Mouse (Mus musculus): ENCODE data around the gene Aloxe3. TPM values are rescaled to one million over a fixed set of nuclear protein-coding genes. Genes with fewer than 3 reads are reported as not detected.

Aloxe3 gene
- polyA plus RNA-seq, 1 experiment from 2014 or later, result 0.74 TPM

GRCm38 (mm10) chr11:69135361-69135760 is 9.7 kb downstream of the Aloxe3 start:
- peaks cover 5% of the 10 kb centered on the region; the same call in 1 of the 2 replicates for H3K4me1 ChIP-seq (ENCODE audit: control insufficient read depth, insufficient read depth, low read length)
- 88% methylated on average over 6 of the region's 6 CpGs for WGBS
- H3K27ac ChIP-seq (ENCODE audit: low read depth, low read length), result no peak overlapping the region
- no peaks in the 10 kb centered on the region for H3K9me3 ChIP-seq (ENCODE audit: control insufficient read depth, low read length)
- no peak overlapping the region for H3K4me2 ChIP-seq
- no peak for ATAC-seq (ENCODE audit: low FRiP score)
- H3K4me3 ChIP-seq (ENCODE audit: low read depth, low read length), result no peak overlapping the region
- H3K9ac ChIP-seq (ENCODE audit: low read length), result no peak overlapping the region
- DNase-seq (ENCODE audit: low spot score, missing footprints), result no peak
- H3K27me3 ChIP-seq (ENCODE audit: control insufficient read depth, insufficient read depth, low read length), result peaks cover 3% of the 10 kb centered on the region
- H3K36me3 ChIP-seq (ENCODE audit: control insufficient read depth, insufficient read depth, low read length), result no peaks in the 10 kb centered on the region

- DNase-seq (ENCODE audit: low spot score, missing footprints) (no peak), ATAC-seq (ENCODE audit: low FRiP score) (no peak)
- WGBS, result 75% methylated on average over 7 of the region's 7 CpGs
- H3K36me3 ChIP-seq (ENCODE audit: control insufficient read depth, insufficient read depth, low read length), result no peaks in the 10 kb centered on the region
- no peak overlapping the region for H3K9ac ChIP-seq (ENCODE audit: low read length)
- H3K9me3 ChIP-seq (ENCODE audit: control insufficient read depth, low read length), result no peaks in the 10 kb centered on the region
- no peak overlapping the region for H3K27ac ChIP-seq (ENCODE audit: low read depth, low read length)
- H3K4me2 ChIP-seq, result no peak overlapping the region
- H3K4me3 ChIP-seq (ENCODE audit: low read depth, low read length), result no peak overlapping the region
- H3K4me1 ChIP-seq (ENCODE audit: control insufficient read depth, insufficient read depth, low read length), result no peaks in the 10 kb centered on the region
- no peaks in the 10 kb centered on the region for H3K27me3 ChIP-seq (ENCODE audit: control insufficient read depth, insufficient read depth, low read length)
These were observed 21.9 kb downstream of the Aloxe3 start for GRCm38 (mm10) chr11:69147546-69147945.

GRCm38 (mm10) chr11:69148451-69148960 is 22.8 kb downstream of the Aloxe3 start:
- Histone ChIP-seq H3K27ac (ENCODE audit: low read depth, low read length) (no peak overlapping the region), H3K27me3 (ENCODE audit: control insufficient read depth, insufficient read depth, low read length) (no peaks in the 10 kb centered on the region), H3K4me2 (no peak overlapping the region), H3K4me1 (ENCODE audit: control insufficient read depth, insufficient read depth, low read length) (no peaks in the 10 kb centered on the region), H3K9me3 (ENCODE audit: control insufficient read depth, low read length) (no peaks in the 10 kb centered on the region), H3K9ac (ENCODE audit: low read length) (no peak overlapping the region), H3K36me3 (ENCODE audit: control insufficient read depth, insufficient read depth, low read length) (no peaks in the 10 kb centered on the region), H3K4me3 (ENCODE audit: low read depth, low read length) (no peak overlapping the region)
- no peak for ATAC-seq (ENCODE audit: low FRiP score)
- DNase-seq (ENCODE audit: low spot score, missing footprints), result no peak
- WGBS, result 89% methylated on average over 5 of the region's 5 CpGs

- H3K4me3 ChIP-seq (ENCODE audit: low read depth, low read length), result no peak overlapping the region
- H3K27me3 ChIP-seq (ENCODE audit: control insufficient read depth, insufficient read depth, low read length), result no peaks in the 10 kb centered on the region
- 84% methylated on average over 6 of the region's 6 CpGs for WGBS
- H3K9me3 ChIP-seq (ENCODE audit: control insufficient read depth, low read length), result no peaks in the 10 kb centered on the region
- H3K36me3 ChIP-seq (ENCODE audit: control insufficient read depth, insufficient read depth, low read length), result no peaks in the 10 kb centered on the region
- no peak overlapping the region for H3K27ac ChIP-seq (ENCODE audit: low read depth, low read length)
- ATAC-seq (ENCODE audit: low FRiP score) (no peak), DNase-seq (ENCODE audit: low spot score, missing footprints) (no peak)
- H3K9ac ChIP-seq (ENCODE audit: low read length), result no peak overlapping the region
- H3K4me2 ChIP-seq, result no peak overlapping the region
- H3K4me1 ChIP-seq (ENCODE audit: control insufficient read depth, insufficient read depth, low read length), result no peaks in the 10 kb centered on the region
These were observed 24.0 kb downstream of the Aloxe3 start for GRCm38 (mm10) chr11:69149728-69150127.

GRCm38 (mm10) chr11:69150444-69150843 is 24.7 kb downstream of the Aloxe3 start:
- Histone ChIP-seq H3K27me3 (ENCODE audit: control insufficient read depth, insufficient read depth, low read length) (no peaks in the 10 kb centered on the region), H3K9ac (ENCODE audit: low read length) (no peak overlapping the region), H3K27ac (ENCODE audit: low read depth, low read length) (no peak overlapping the region), H3K36me3 (ENCODE audit: control insufficient read depth, insufficient read depth, low read length) (no peaks in the 10 kb centered on the region), H3K4me2 (peak overlapping the region; percentile 25; the same call in 1 of the 2 replicates), H3K9me3 (ENCODE audit: control insufficient read depth, low read length) (no peaks in the 10 kb centered on the region), H3K4me3 (ENCODE audit: low read depth, low read length) (no peak overlapping the region), H3K4me1 (ENCODE audit: control insufficient read depth, insufficient read depth, low read length) (no peaks in the 10 kb centered on the region)
- peak; percentile 91 for DNase-seq (ENCODE audit: low spot score, missing footprints)
- 7% methylated on average over 7 of the region's 7 CpGs for WGBS
- ATAC-seq (ENCODE audit: low FRiP score), result no peak

- ATAC-seq (ENCODE audit: low FRiP score), result no peak
- peak; percentile 82 for DNase-seq (ENCODE audit: low spot score, missing footprints)
- H3K4me1 ChIP-seq (ENCODE audit: control insufficient read depth, insufficient read depth, low read length), result no peaks in the 10 kb centered on the region
- no peaks in the 10 kb centered on the region for H3K9me3 ChIP-seq (ENCODE audit: control insufficient read depth, low read length)
- 74% methylated on average over 6 of the region's 6 CpGs for WGBS
- H3K9ac ChIP-seq (ENCODE audit: low read length), result no peak overlapping the region
- H3K36me3 ChIP-seq (ENCODE audit: control insufficient read depth, insufficient read depth, low read length), result no peaks in the 10 kb centered on the region
- no peak overlapping the region for H3K27ac ChIP-seq (ENCODE audit: low read depth, low read length)
- H3K4me3 ChIP-seq (ENCODE audit: low read depth, low read length), result no peak overlapping the region
- no peaks in the 10 kb centered on the region for H3K27me3 ChIP-seq (ENCODE audit: control insufficient read depth, insufficient read depth, low read length)
- H3K4me2 ChIP-seq, result no peak overlapping the region
These were observed 25.3 kb downstream of the Aloxe3 start for GRCm38 (mm10) chr11:69151004-69151403.

GRCm38 (mm10) chr11:69153831-69154230 is 28.1 kb downstream of the Aloxe3 start:
- ATAC-seq (ENCODE audit: low FRiP score) (no peak), DNase-seq (ENCODE audit: low spot score, missing footprints) (no peak)
- no peaks in the 10 kb centered on the region for H3K36me3 ChIP-seq (ENCODE audit: control insufficient read depth, insufficient read depth, low read length)
- H3K27ac ChIP-seq (ENCODE audit: low read depth, low read length), result no peak overlapping the region
- no peaks in the 10 kb centered on the region for H3K9me3 ChIP-seq (ENCODE audit: control insufficient read depth, low read length)
- WGBS, result 86% methylated on average over 8 of the region's 8 CpGs
- H3K4me2 ChIP-seq, result no peak overlapping the region
- no peak overlapping the region for H3K4me3 ChIP-seq (ENCODE audit: low read depth, low read length)
- peaks cover 8% of the 10 kb centered on the region; the same call in 1 of the 2 replicates for H3K27me3 ChIP-seq (ENCODE audit: control insufficient read depth, insufficient read depth, low read length)
- H3K4me1 ChIP-seq (ENCODE audit: control insufficient read depth, insufficient read depth, low read length), result peaks cover 7% of the 10 kb centered on the region; the same call in 1 of the 2 replicates
- no peak overlapping the region for H3K9ac ChIP-seq (ENCODE audit: low read length)

- WGBS, result 66% methylated on average over 1 of the region's 1 CpGs
- ATAC-seq (ENCODE audit: low FRiP score) (no peak), DNase-seq (ENCODE audit: low spot score, missing footprints) (no peak)
- H3K36me3 ChIP-seq (ENCODE audit: control insufficient read depth, insufficient read depth, low read length), result no peaks in the 10 kb centered on the region
- peaks cover 8% of the 10 kb centered on the region; the same call in 1 of the 2 replicates for H3K27me3 ChIP-seq (ENCODE audit: control insufficient read depth, insufficient read depth, low read length)
- no peaks in the 10 kb centered on the region for H3K9me3 ChIP-seq (ENCODE audit: control insufficient read depth, low read length)
- no peak overlapping the region for H3K4me2 ChIP-seq
- peaks cover 7% of the 10 kb centered on the region; the same call in 1 of the 2 replicates for H3K4me1 ChIP-seq (ENCODE audit: control insufficient read depth, insufficient read depth, low read length)
- H3K4me3 ChIP-seq (ENCODE audit: low read depth, low read length), result no peak overlapping the region
- no peak overlapping the region for H3K9ac ChIP-seq (ENCODE audit: low read length)
- no peak overlapping the region for H3K27ac ChIP-seq (ENCODE audit: low read depth, low read length)
These were observed 29.7 kb downstream of the Aloxe3 start for GRCm38 (mm10) chr11:69155351-69155750.

GRCm38 (mm10) chr11:69156800-69157199 is 31.1 kb downstream of the Aloxe3 start, which contains the start of gene Alox12b:
Alox12b (plus strand) TSS chr11:69156989.
- Histone ChIP-seq H3K36me3 (ENCODE audit: control insufficient read depth, insufficient read depth, low read length) (no peaks in the 10 kb centered on the region), H3K4me1 (ENCODE audit: control insufficient read depth, insufficient read depth, low read length) (peaks cover 7% of the 10 kb centered on the region; the same call in 1 of the 2 replicates), H3K9ac (ENCODE audit: low read length) (no peak within 1 kb of the TSS), H3K9me3 (ENCODE audit: control insufficient read depth, low read length) (no peaks in the 10 kb centered on the region), H3K27me3 (ENCODE audit: control insufficient read depth, insufficient read depth, low read length) (peaks cover 8% of the 10 kb centered on the region; the same call in 1 of the 2 replicates), H3K4me3 (ENCODE audit: low read depth, low read length) (peak within 1 kb of the TSS; percentile 19), H3K4me2 (peak within 1 kb of the TSS; percentile 33), H3K27ac (ENCODE audit: low read depth, low read length) (no peak within 1 kb of the TSS)
- peak; percentile 89 for DNase-seq (ENCODE audit: low spot score, missing footprints)
- WGBS, result 3% methylated on average over 18 of the region's 18 CpGs
- ATAC-seq (ENCODE audit: low FRiP score), result peak; percentile 50; the same call in 1 of the 2 replicates
